Mouse (Mus musculus) heart, embryonic 16.5 days (tissue): ENCODE measurements at regions not wholly inside any gene's neighbourhood (a gene's known extent, or its start where the extent isn't known, plus 50 kb on each side); places are given as distances from the start of the nearest gene placed in this dataset.

Experiments
- ATAC-seq: fragments of 200-750 bp; cut with Nextera tagmentation; replicated peaks from 2 replicates; pipeline ENCODE4 v1.8.0; 2017; ENCODE audit warnings: moderate number of reproducible peaks; ENCODE audit not compliant: insufficient read depth, low FRiP score; ENCODE audit errors: extremely low read depth
- H3K27ac ChIP-seq: fragments of 300-500 bp; sonication (generic); 2 replicates; pipeline ENCODE4 v1.5.1; 2014; ENCODE audit warnings: mild to moderate bottlenecking, low read length, control low read depth, moderate library complexity
- H3K27me3 ChIP-seq: fragments of 300-500 bp; sonication (generic); 2 replicates; pipeline ENCODE4 v1.6.1; 2014; ENCODE audit warnings: low read length, mixed read lengths; ENCODE audit not compliant: control insufficient read depth, insufficient read depth
- H3K36me3 ChIP-seq: fragments of 300-500 bp; sonication (generic); 2 replicates; pipeline ENCODE4 v1.6.1; 2014; ENCODE audit not compliant: control insufficient read depth, insufficient read depth
- H3K4me1 ChIP-seq: fragments of 300-500 bp; sonication (generic); 2 replicates; pipeline ENCODE4 v1.6.1; 2014; ENCODE audit warnings: low read length, mixed read lengths; ENCODE audit not compliant: control insufficient read depth, insufficient read depth
- H3K4me2 ChIP-seq: fragments of 300-500 bp; sonication (generic); 2 replicates; pipeline ENCODE4 v1.6.1; 2014; ENCODE audit warnings: low read depth, mild to moderate bottlenecking, control low read depth, low read length
- H3K4me3 ChIP-seq: fragments of 300-500 bp; sonication (generic); 2 replicates; pipeline ENCODE4 v1.5.1; 2014; ENCODE audit warnings: mild to moderate bottlenecking, control low read depth, low read length
- H3K9ac ChIP-seq: fragments of 300-500 bp; sonication (generic); 2 replicates; pipeline ENCODE4 v1.6.1; 2014; ENCODE audit warnings: low read length, control low read depth
- H3K9me3 ChIP-seq: fragments of 300-500 bp; sonication (generic); replicated peaks from 2 replicates; pipeline ENCODE4 v1.6.1; 2016; ENCODE audit warnings: low read length; ENCODE audit not compliant: control insufficient read depth
- WGBS: fragments of 180-500 bp; shearing (Covaris S2); extraction: QIAGEN DNeasy Blood & Tissue Kit; methylation state at CpG from one replicate; pipeline ENCODE4 v1.1.7; 2014; 5-methylcytosine and 5-hydroxymethylcytosine counted together

- no peaks in the 10 kb centered on the region for H3K27me3 ChIP-seq
- no peak overlapping the region for H3K9ac ChIP-seq
- WGBS: 75% methylated on average over 3 of the region's 3 CpGs
Measured at GRCm38 (mm10) chr14:61665815-61666214, 58.6 kb downstream of the Kcnrg start.

GRCm38 (mm10) chr14:61673184-61673583 lies 65.9 kb downstream of the Kcnrg start:
- Histone ChIP-seq H3K36me3 (peaks cover 1% of the 10 kb centered on the region; the same call in 1 of the 2 replicates), H3K9ac (no peak overlapping the region), H3K4me1 (peaks cover 4% of the 10 kb centered on the region; the same call in 1 of the 2 replicates), H3K27ac (no peak overlapping the region), H3K9me3 (no peaks in the 10 kb centered on the region), H3K4me2 (no peak overlapping the region), H3K4me3 (no peak overlapping the region), H3K27me3 (no peaks in the 10 kb centered on the region)
- WGBS: 42% methylated on average over 2 of the region's 2 CpGs
- no peak; the same call in 1 of the 2 replicates for ATAC-seq

More at GRCm38 (mm10) chr14:61665815-61666214, 58.6 kb downstream of the Kcnrg start:
- Histone ChIP-seq H3K4me2 (no peak overlapping the region), H3K27ac (no peak overlapping the region), H3K4me1 (peaks cover 4% of the 10 kb centered on the region), H3K9me3 (no peaks in the 10 kb centered on the region), H3K36me3 (0 out of 2 replicates have a peak, but pooled peaks cover 3% of the 10 kb centered on the region), H3K4me3 (no peak overlapping the region)
- no peak for ATAC-seq

- no peak for ATAC-seq
- no peak overlapping the region for H3K4me2 ChIP-seq
- H3K27ac ChIP-seq: no peak overlapping the region
- H3K4me3 ChIP-seq: no peak overlapping the region
- H3K36me3 ChIP-seq: no peaks in the 10 kb centered on the region; the same call in 1 of the 2 replicates
- no peaks in the 10 kb centered on the region for H3K9me3 ChIP-seq
- H3K4me1 ChIP-seq: peaks cover 13% of the 10 kb centered on the region
- 90% methylated on average over 1 of the region's 1 CpGs for WGBS
- H3K27me3 ChIP-seq: no peaks in the 10 kb centered on the region
- no peak overlapping the region for H3K9ac ChIP-seq
Measured at GRCm38 (mm10) chr14:61678107-61678506, 70.8 kb downstream of the Kcnrg start.

GRCm38 (mm10) chr14:61680818-61681707 lies 73.8 kb downstream of the Kcnrg start:
- peaks cover 6% of the 10 kb centered on the region for H3K27me3 ChIP-seq
- H3K9me3 ChIP-seq: no peaks in the 10 kb centered on the region
- peak overlapping the region; percentile 89 for H3K4me3 ChIP-seq
- peaks cover 27% of the 10 kb centered on the region for H3K4me1 ChIP-seq
- ATAC-seq: peak; percentile 75
- H3K36me3 ChIP-seq: no peaks in the 10 kb centered on the region; the same call in 1 of the 2 replicates
- H3K27ac ChIP-seq: peak overlapping the region; percentile 100
- under 1% methylated on average over 44 of the region's 50 CpGs for WGBS
- H3K4me2 ChIP-seq: peak overlapping the region; percentile 95
- peak overlapping the region; percentile 97 for H3K9ac ChIP-seq

- H3K9me3 ChIP-seq: no peaks in the 10 kb centered on the region
- no peaks in the 10 kb centered on the region; the same call in 1 of the 2 replicates for H3K36me3 ChIP-seq
- peak overlapping the region; percentile 100 for H3K27ac ChIP-seq
- peaks cover 34% of the 10 kb centered on the region for H3K4me1 ChIP-seq
- H3K9ac ChIP-seq: peak overlapping the region; percentile 97
- H3K4me3 ChIP-seq: peak overlapping the region; percentile 89
- ATAC-seq: peak; percentile 80
- H3K4me2 ChIP-seq: peak overlapping the region; percentile 95
- under 1% methylated on average over 81 of the region's 90 CpGs for WGBS
- peaks cover 6% of the 10 kb centered on the region for H3K27me3 ChIP-seq
Measured at GRCm38 (mm10) chr14:61681708-61682701, 74.7 kb downstream of the Kcnrg start.

- Histone ChIP-seq H3K9ac (peak overlapping the region; percentile 97), H3K4me3 (peak overlapping the region; percentile 89), H3K27me3 (peaks cover 6% of the 10 kb centered on the region), H3K27ac (peak overlapping the region; percentile 100), H3K9me3 (no peaks in the 10 kb centered on the region), H3K4me1 (peaks cover 36% of the 10 kb centered on the region), H3K36me3 (no peaks in the 10 kb centered on the region), H3K4me2 (peak overlapping the region; percentile 95)
- ATAC-seq: peak; percentile 33
- 1% methylated on average over 52 of the region's 54 CpGs for WGBS
Measured at GRCm38 (mm10) chr14:61682721-61683355, 75.6 kb downstream of the Kcnrg start.

- H3K36me3 ChIP-seq: no peaks in the 10 kb centered on the region
- H3K4me3 ChIP-seq: peak overlapping the region; percentile 89
- peak overlapping the region; percentile 100 for H3K27ac ChIP-seq
- H3K27me3 ChIP-seq: peaks cover 6% of the 10 kb centered on the region
- H3K9me3 ChIP-seq: no peaks in the 10 kb centered on the region
- peak overlapping the region; percentile 95 for H3K4me2 ChIP-seq
- H3K4me1 ChIP-seq: peaks cover 36% of the 10 kb centered on the region
- WGBS: 31% methylated on average over 9 of the region's 9 CpGs
- ATAC-seq: no peak
- H3K9ac ChIP-seq: peak overlapping the region; percentile 97
Measured at GRCm38 (mm10) chr14:61683356-61683740, 76.1 kb downstream of the Kcnrg start.

- Histone ChIP-seq H3K4me1 (peaks cover 41% of the 10 kb centered on the region), H3K27ac (peak overlapping the region; percentile 100; the same call in 1 of the 2 replicates), H3K4me3 (peak overlapping the region; percentile 44), H3K36me3 (no peaks in the 10 kb centered on the region), H3K4me2 (peak overlapping the region; percentile 95), H3K9ac (peak overlapping the region; percentile 51), H3K9me3 (no peaks in the 10 kb centered on the region), H3K27me3 (peaks cover 8% of the 10 kb centered on the region)
- ATAC-seq: no peak
- whole genome bisulfite sequencing: 38% methylated on average over 19 of the region's 19 CpGs
Measured at GRCm38 (mm10) chr14:61683791-61684411, 76.6 kb downstream of the Kcnrg start.
